Mouse (Mus musculus) hindbrain, embryonic 15.5 days (tissue): ENCODE data around the gene Sun1. TPM values are rescaled to one million over a fixed set of nuclear protein-coding genes. Genes with fewer than 3 reads are reported as not detected.

Experiments
- ATAC-seq: fragments of 200-750 bp; cut with Nextera tagmentation; 2 replicates; pipeline ENCODE4 v1.8.0; 2017; ENCODE audit warnings: low read depth, moderate number of reproducible peaks, moderate TSS enrichment; ENCODE audit not compliant: low FRiP score
- H3K27ac ChIP-seq: fragments of 300-500 bp; sonication (generic); replicated peaks from 2 replicates; pipeline ENCODE4 v1.5.1; 2015; ENCODE audit warnings: mild to moderate bottlenecking, inconsistent platforms
- H3K27me3 ChIP-seq: fragments of 300-500 bp; sonication (generic); 2 replicates; pipeline ENCODE4 v1.6.1; 2015; ENCODE audit warnings: control low read depth, inconsistent platforms
- H3K36me3 ChIP-seq: fragments of 300-500 bp; sonication (generic); 2 replicates; pipeline ENCODE4 v1.6.1; 2015; ENCODE audit warnings: control low read depth, inconsistent platforms
- H3K4me1 ChIP-seq: fragments of 300-500 bp; sonication (generic); replicated peaks from 2 replicates; pipeline ENCODE4 v1.6.1; 2015; ENCODE audit warnings: control low read depth, inconsistent platforms
- H3K4me2 ChIP-seq: fragments of 300-500 bp; sonication (generic); 2 replicates; pipeline ENCODE4 v1.6.1; 2015; ENCODE audit warnings: moderate library complexity, mild to moderate bottlenecking, inconsistent platforms
- H3K4me3 ChIP-seq: fragments of 300-500 bp; sonication (generic); 2 replicates; pipeline ENCODE4 v1.5.1; 2015; ENCODE audit warnings: mild to moderate bottlenecking, inconsistent platforms
- H3K9ac ChIP-seq: fragments of 300-500 bp; sonication (generic); 2 replicates; pipeline ENCODE4 v1.6.1; 2015; ENCODE audit warnings: inconsistent platforms
- H3K9me3 ChIP-seq: fragments of 300-500 bp; sonication (generic); 2 replicates; pipeline ENCODE4 v1.6.1; 2016; ENCODE audit warnings: control low read depth, inconsistent platforms
- WGBS: fragments of 180-500 bp; shearing (Covaris S2); methylation state at CpG from one replicate; pipeline ENCODE4 v1.1.7; 2015; 5-methylcytosine and 5-hydroxymethylcytosine counted together
- polyA plus RNA-seq: library from polyadenylated mRNA; unstranded; fragments of >200 nt; fragmentation: Nextera tagmentation; extraction: Ambion mirVana; gene quantifications from 2 replicates; pipeline ENCODE4 v1.2.1, GENCODE M21; 2015

The Sun1 gene
- polyA plus RNA-seq, 1 experiment from 2014 or later, result 45.3 TPM

GRCm38 (mm10) chr5:139281373-139282112 is 81.1 kb downstream of the Sun1 start:
- H3K4me3 ChIP-seq, result no peak overlapping the region
- H3K9ac ChIP-seq, result no peak overlapping the region
- H3K4me1 ChIP-seq, result no peaks in the 10 kb centered on the region; the same call in 1 of the 2 replicates
- peak; percentile 36; the same call in 1 of the 2 replicates for ATAC-seq
- H3K27ac ChIP-seq, result no peak overlapping the region
- 48% methylated on average over 10 of the region's 11 CpGs for WGBS
- H3K36me3 ChIP-seq, result peaks cover 11% of the 10 kb centered on the region; the same call in 1 of the 2 replicates
- no peaks in the 10 kb centered on the region for H3K27me3 ChIP-seq
- no peaks in the 10 kb centered on the region for H3K9me3 ChIP-seq
- H3K4me2 ChIP-seq, result no peak overlapping the region

GRCm38 (mm10) chr5:139282191-139282590 is 81.8 kb downstream of the Sun1 start:
- no peak overlapping the region for H3K9ac ChIP-seq
- no peak for ATAC-seq

GRCm38 (mm10) chr5:139283460-139284180 is 83.2 kb downstream of the Sun1 start:
- H3K27ac ChIP-seq, result no peak overlapping the region
- no peaks in the 10 kb centered on the region for H3K27me3 ChIP-seq
- WGBS, result 94% methylated on average over 14 of the region's 14 CpGs
- ATAC-seq, result no peak
- no peak overlapping the region for H3K9ac ChIP-seq
- peaks cover 11% of the 10 kb centered on the region; the same call in 1 of the 2 replicates for H3K36me3 ChIP-seq
- H3K4me3 ChIP-seq, result no peak overlapping the region
- no peaks in the 10 kb centered on the region for H3K9me3 ChIP-seq
- H3K4me2 ChIP-seq, result no peak overlapping the region
- H3K4me1 ChIP-seq, result no peaks in the 10 kb centered on the region; the same call in 1 of the 2 replicates

More at GRCm38 (mm10) chr5:139282191-139282590, 81.8 kb downstream of the Sun1 start:
- 0 out of 2 replicates have a peak overlapping the region, but pooled peaks have one; percentile 11 for H3K4me2 ChIP-seq
- H3K27me3 ChIP-seq, result no peaks in the 10 kb centered on the region
- 5% methylated on average over 15 of the region's 15 CpGs for WGBS
- H3K27ac ChIP-seq, result no peak overlapping the region
- no peaks in the 10 kb centered on the region for H3K9me3 ChIP-seq
- H3K4me3 ChIP-seq, result no peak overlapping the region
- H3K36me3 ChIP-seq, result peaks cover 11% of the 10 kb centered on the region; the same call in 1 of the 2 replicates
- H3K4me1 ChIP-seq, result no peaks in the 10 kb centered on the region; the same call in 1 of the 2 replicates

- Histone ChIP-seq H3K9me3 (no peaks in the 10 kb centered on the region), H3K36me3 (0 out of 2 replicates have a peak, but pooled peaks cover 6% of the 10 kb centered on the region), H3K4me1 (no peaks in the 10 kb centered on the region; the same call in 1 of the 2 replicates), H3K27me3 (no peaks in the 10 kb centered on the region), H3K9ac (no peak overlapping the region), H3K4me2 (no peak overlapping the region), H3K4me3 (no peak overlapping the region), H3K27ac (no peak overlapping the region)
- ATAC-seq, result no peak
- WGBS, result 51% methylated on average over 8 of the region's 8 CpGs
These were observed 85.1 kb downstream of the Sun1 start for GRCm38 (mm10) chr5:139285383-139286067.

- Histone ChIP-seq H3K27me3 (no peaks in the 10 kb centered on the region), H3K36me3 (0 out of 2 replicates have a peak, but pooled peaks cover 6% of the 10 kb centered on the region), H3K9ac (no peak overlapping the region), H3K9me3 (no peaks in the 10 kb centered on the region), H3K4me2 (no peak overlapping the region), H3K4me1 (no peaks in the 10 kb centered on the region; the same call in 1 of the 2 replicates), H3K4me3 (no peak overlapping the region), H3K27ac (no peak overlapping the region)
- ATAC-seq, result no peak
- WGBS, result 71% methylated on average over 14 of the region's 14 CpGs
These were observed 85.9 kb downstream of the Sun1 start for GRCm38 (mm10) chr5:139286142-139286941.

GRCm38 (mm10) chr5:139287099-139287498 is 86.7 kb downstream of the Sun1 start:
- 90% methylated on average over 5 of the region's 5 CpGs for WGBS
- Histone ChIP-seq H3K9ac (no peak overlapping the region), H3K4me1 (no peaks in the 10 kb centered on the region; the same call in 1 of the 2 replicates), H3K4me2 (no peak overlapping the region), H3K4me3 (no peak overlapping the region), H3K9me3 (no peaks in the 10 kb centered on the region), H3K27me3 (no peaks in the 10 kb centered on the region), H3K36me3 (0 out of 2 replicates have a peak, but pooled peaks cover 10% of the 10 kb centered on the region), H3K27ac (no peak overlapping the region)
- ATAC-seq, result no peak

GRCm38 (mm10) chr5:139287787-139288186 is 87.3 kb downstream of the Sun1 start:
- no peak for ATAC-seq
- Histone ChIP-seq H3K4me3 (no peak overlapping the region), H3K36me3 (0 out of 2 replicates have a peak, but pooled peaks cover 11% of the 10 kb centered on the region), H3K9ac (no peak overlapping the region), H3K27ac (no peak overlapping the region), H3K4me2 (no peak overlapping the region), H3K9me3 (no peaks in the 10 kb centered on the region), H3K27me3 (no peaks in the 10 kb centered on the region), H3K4me1 (no peaks in the 10 kb centered on the region)
- 89% methylated on average over 4 of the region's 4 CpGs for WGBS

GRCm38 (mm10) chr5:139288591-139288990 is 88.2 kb downstream of the Sun1 start:
- no peaks in the 10 kb centered on the region for H3K4me1 ChIP-seq
- H3K27me3 ChIP-seq, result no peaks in the 10 kb centered on the region
- H3K4me3 ChIP-seq, result no peak overlapping the region
- H3K27ac ChIP-seq, result no peak overlapping the region
- no peak overlapping the region for H3K4me2 ChIP-seq
- ATAC-seq, result no peak
- no peak overlapping the region for H3K9ac ChIP-seq
- H3K36me3 ChIP-seq, result 0 out of 2 replicates have a peak, but pooled peaks cover 11% of the 10 kb centered on the region
- 71% methylated on average over 4 of the region's 4 CpGs for WGBS
- H3K9me3 ChIP-seq, result no peaks in the 10 kb centered on the region

- H3K4me2 ChIP-seq, result no peak overlapping the region
- WGBS, result 86% methylated on average over 12 of the region's 12 CpGs
These were observed 90.2 kb downstream of the Sun1 start for GRCm38 (mm10) chr5:139290467-139291259.

GRCm38 (mm10) chr5:139291811-139292560 is 91.5 kb downstream of the Sun1 start:
- Histone ChIP-seq H3K27ac (no peak overlapping the region), H3K27me3 (no peaks in the 10 kb centered on the region), H3K4me3 (no peak overlapping the region), H3K9me3 (no peaks in the 10 kb centered on the region), H3K36me3 (peaks cover 12% of the 10 kb centered on the region; the same call in 1 of the 2 replicates), H3K4me2 (no peak overlapping the region), H3K4me1 (no peaks in the 10 kb centered on the region), H3K9ac (no peak overlapping the region)
- WGBS, result 66% methylated on average over 6 of the region's 6 CpGs
- ATAC-seq, result no peak

More at GRCm38 (mm10) chr5:139290467-139291259, 90.2 kb downstream of the Sun1 start:
- Histone ChIP-seq H3K9ac (no peak overlapping the region), H3K9me3 (no peaks in the 10 kb centered on the region), H3K27ac (no peak overlapping the region), H3K27me3 (no peaks in the 10 kb centered on the region), H3K4me3 (no peak overlapping the region), H3K4me1 (no peaks in the 10 kb centered on the region), H3K36me3 (peaks cover 12% of the 10 kb centered on the region; the same call in 1 of the 2 replicates)
- ATAC-seq, result no peak
